Mouse (Mus musculus) thymus, adult 18-20 months (tissue): ENCODE measurements at regions not wholly inside any gene's neighbourhood (a gene's known extent, or its start where the extent isn't known, plus 50 kb on each side); places are given as distances from the start of the nearest gene placed in this dataset.

Experiments used
- DNase-seq, 2 experiments: peaks; one replicate each; pipeline ENCODE4 v3.0.0; 2022; ENCODE audit warnings: mixed read lengths in 2 of 2

DNA sequence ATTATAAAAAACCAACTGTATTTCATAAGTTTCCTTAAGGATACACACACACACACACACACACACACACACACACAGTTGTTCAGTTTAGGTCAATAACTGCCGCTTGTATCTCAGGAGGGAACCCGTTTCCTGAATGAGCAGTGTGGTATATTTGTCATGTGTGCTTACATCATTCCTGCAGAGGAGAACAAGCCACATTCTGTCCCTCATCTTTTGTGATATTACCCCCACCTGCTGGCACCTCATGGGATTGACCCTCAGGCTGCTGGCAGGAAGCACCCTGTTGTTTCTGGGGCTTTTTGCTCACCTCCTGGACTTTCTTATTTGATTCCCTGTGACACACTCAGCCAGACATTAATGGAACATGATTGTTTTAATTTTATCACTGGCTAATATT lies 66.4 kb upstream of the Htr1a start:
- DNase-seq, result peak; percentile 13 to 25

DNA sequence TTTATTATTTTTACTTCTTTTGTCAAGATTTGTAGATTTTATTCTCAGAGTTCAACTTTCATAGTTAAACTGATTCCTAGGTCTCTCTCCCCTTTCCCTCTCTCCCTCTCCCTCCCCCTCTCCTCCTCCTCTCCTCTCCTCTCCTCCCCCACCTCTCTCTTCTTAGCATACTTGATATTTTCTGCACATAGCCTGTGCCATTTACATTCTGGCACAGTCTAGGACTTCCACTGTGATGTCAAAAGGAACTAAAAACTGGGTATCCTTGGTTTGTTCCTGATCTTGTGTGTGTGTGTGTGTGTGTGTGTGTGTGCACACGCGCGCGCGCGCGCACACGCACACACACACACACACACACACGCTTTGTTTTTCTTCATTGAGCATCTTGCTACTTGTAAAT lies 64.9 kb upstream of the Htr1a start:
- DNase-seq, result no peak

DNA sequence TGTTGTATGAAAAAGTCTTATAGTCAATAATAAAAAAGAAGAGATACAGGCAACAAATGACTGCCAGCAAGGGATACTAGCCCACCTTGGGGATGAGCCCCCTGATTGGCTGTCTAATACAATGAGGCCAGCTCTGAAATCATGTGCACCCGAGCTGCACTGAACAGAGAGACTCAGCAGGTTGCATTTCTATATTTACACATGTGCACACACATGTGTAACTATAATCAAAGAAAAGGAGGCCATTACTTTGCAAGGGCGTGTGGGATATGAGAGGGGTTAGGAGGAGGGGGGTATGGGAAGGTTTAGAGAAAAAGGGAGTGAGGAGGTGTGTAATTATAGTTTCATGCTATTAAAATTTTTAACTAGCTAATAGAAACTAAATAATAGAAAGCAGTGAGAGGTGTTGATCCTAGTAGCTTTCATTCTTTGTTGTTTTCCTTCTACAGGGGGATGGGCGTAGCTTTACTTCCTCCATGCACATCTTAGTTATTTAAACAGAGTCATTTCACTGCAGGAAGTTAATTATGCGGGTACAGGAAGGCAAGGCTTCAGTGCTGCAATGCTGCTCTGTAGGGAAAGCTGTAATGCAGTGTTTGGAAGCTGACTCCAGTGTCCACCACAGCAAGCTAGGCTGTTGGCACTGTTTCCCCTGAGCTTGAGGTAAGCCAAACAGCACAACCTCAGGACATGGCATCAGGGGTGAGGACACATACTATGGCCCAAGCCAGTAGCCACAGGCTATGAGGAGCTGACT lies 56.2 kb upstream of the Htr1a start:
- no peak for DNase-seq
